Mouse (Mus musculus) kidney, postnatal 36 days (tissue): ENCODE measurements around the gene Ifit3.
"Not testable (repeated sequence)": the region's sequence is repeated elsewhere in the genome, so short reads cannot be mapped to it uniquely, and the experiment has no call there.

Experiments used
- DNase-seq, 2 experiments: peaks; one replicate each; pipeline ENCODE4 v3.0.0; 2021 to 2022; ENCODE audit warnings: mixed read lengths in 2 of 2

Ifit3 gene

DNA sequence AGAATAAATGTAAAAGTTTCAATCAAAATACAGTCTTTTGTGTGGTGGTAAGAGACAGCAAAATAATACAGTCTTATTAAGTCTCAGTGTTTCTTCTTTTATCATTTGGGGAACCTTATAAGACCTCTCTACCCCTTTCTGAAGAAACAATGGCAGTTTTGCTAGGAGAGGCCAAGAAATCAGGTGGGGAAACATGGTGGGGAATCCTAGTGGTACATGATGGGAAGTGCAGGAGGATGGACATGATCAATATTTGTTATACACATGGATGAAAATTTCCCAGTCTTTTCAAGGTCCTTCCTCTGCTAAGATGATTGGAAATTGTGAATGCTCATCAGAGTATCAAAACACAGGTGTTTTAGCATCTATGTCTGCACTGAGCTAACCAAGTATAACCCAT lies 5.6 kb downstream of the Ifit3 start:
- DNase-seq, result no peak

DNA sequence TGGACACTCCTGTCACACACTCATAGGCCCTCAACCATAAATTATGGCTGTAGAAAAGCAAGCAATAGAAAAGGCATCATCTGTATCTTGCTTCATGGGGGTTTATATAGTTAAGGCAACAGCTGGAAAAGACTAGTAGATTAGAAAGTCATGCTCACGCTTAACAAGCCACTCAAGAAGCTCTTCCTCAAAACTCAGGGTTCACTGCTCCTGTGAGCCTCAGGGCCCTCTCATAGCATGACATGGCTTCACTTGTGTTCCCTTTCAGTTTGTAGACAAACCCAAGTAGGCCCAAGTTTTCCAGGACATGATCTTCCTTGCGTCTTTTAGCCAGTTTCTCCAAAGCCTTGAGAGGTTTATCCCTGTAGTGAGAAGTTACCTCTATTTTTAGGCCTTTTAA lies 10.1 kb downstream of the Ifit3 start:
- no peak for DNase-seq

- not testable (repeated sequence) for DNase-seq
These were observed 11.2 kb downstream of the Ifit3 start for GRCm38 (mm10) chr19:34594523-34594922.

GRCm38 (mm10) chr19:34596811-34597210 lies 13.5 kb downstream of the Ifit3 start:
- no peak for DNase-seq

GRCm38 (mm10) chr19:34598341-34598740 lies 15.0 kb downstream of the Ifit3 start:
- peak; percentile 54 to 70 for DNase-seq

DNA sequence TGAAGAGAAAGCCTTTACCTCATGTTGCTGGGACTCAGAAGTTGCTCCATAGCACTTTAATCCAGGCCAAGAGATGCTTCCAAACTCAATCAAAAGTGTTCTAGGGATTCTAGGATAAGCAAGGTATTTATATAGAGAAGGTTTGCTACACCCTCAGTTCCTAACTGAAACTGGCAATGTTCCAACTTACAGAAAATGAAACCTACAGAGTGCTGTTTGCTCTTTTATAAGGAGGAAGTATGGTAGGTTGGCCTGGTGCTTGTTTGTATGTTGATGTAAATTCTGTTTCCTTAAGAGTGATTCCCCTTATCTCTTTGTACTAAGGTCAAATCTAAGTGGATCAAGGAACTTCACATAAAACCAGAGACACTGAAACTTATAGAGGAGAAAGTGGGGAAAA lies 15.9 kb downstream of the Ifit3 start:
- not testable (repeated sequence) for DNase-seq

GRCm38 (mm10) chr19:34601888-34602287 lies 18.6 kb downstream of the Ifit3 start, which contains the start of gene Ifit1bl1:
Gene Ifit1bl1 (minus strand): TSS chr19:34601956.
- not testable (repeated sequence) for DNase-seq

DNA sequence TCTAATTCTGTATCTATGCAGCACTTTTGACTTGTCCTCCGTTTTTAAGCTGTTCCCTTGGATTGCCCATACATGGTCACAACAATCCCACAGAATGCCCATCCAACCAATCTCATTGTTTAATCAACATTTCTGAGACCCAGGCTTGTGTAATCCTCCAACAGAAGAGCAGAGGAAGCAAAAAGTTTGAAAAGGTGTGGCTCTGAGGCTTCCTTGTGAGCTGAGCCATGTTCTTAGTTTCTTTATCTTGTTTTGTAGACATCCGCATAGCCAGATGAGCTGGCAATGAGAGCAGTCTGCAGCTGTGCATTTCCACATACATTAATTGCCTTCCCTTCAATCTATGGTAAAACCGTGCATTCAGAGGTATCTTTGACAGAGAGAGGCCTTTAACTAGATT lies 22.1 kb downstream of the Ifit3 start:
- DNase-seq, result no peak

DNA sequence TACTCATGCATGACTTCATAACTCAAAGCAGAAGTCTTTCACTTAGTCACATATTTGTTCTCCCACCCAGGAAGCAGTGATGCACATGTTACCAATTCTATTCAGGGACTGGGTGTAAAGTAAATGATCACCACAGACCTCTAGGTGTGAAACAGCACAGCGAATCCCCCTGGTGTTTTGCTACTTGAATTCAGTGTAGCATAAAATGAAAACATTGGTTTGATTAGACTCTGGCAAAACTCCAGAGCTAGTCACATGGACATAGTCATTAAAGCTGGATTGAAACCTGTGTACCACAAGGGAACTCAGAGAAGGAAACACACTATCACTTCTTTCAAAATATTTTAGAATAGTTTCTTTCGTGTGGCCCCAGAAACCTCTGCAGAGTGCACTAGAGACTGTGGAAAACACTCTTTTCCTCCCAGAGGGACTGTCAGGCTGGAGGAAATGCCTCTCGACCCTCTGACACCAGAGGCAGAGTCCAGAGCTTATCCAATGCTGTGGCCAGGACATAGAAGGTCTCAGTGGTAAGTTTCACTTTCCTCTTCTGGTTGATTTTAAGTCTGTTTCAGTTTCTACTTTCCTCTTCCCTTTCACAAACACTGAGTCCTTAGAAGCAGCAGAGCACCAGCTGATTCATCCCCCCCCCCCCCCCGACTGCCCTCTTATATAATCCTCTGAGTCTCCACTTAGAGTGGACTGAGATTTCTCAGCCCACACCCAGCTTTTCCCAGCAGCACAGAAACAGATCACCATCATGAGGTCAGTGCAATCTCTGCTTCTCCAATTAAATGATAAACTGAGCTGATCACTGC lies 24.1 kb downstream of the Ifit3 start, which contains the start of gene Ifit3b:
Gene Ifit3b, plus strand, starts transcription at position 734 of the 815 bp plus-strand sequence.
- peak; percentile 70 for DNase-seq

DNA sequence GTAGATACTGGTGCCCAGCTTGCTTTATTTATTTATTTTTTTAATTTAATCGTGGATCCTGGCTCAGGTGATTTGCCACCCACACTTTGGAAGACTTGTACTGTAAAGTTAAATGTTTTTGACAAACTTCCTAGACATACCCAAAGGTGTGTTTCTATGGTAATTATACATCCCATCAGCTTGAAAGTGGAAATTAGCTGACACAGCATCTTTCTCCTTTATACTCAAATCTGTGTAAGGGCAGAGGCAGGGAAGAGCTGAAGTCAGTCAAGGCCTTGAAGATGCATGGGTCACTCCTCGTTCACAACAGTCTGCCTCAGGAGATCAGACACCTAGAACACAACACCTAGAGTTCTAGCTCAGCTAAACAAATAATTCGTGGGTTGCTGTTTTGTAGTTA lies 26.8 kb downstream of the Ifit3 start:
- not testable (repeated sequence) for DNase-seq

DNA sequence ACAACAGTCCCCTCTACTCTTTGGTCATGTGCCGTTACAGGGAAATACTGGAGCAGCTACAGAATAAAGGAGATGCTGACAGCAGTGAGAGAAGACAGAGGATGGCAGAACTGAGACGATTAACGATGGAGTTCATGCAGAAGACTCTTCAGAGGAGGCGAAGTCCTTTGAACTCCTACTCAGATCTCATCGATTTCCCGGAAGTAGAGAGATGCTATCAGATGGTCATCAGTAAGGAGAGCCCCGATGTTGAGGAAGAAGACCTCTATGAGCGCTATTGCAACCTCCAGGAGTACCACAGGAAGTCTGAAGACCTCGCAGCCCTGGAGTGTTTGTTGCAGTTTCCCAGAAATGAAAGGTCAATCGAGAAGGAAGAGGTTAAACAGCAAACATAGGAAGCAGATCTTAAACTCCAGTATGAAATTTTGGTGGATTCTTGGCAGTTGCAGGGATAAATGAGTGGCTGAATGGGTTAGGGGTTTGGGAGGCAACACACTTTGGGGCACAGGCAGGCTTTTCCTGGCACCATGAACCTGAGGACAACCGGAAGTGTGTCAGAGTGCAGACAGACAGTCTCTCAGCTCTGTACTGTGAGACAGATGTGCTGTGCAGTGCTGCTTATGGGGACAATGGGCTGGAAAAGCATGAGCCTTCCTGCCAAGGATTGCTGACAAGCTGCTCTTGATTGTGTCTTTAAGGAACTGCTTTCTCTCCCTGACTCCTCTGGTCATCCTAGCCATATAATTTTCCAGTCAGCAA lies 29.1 kb downstream of the Ifit3 start:
- DNase-seq, result not testable (repeated sequence)

DNA sequence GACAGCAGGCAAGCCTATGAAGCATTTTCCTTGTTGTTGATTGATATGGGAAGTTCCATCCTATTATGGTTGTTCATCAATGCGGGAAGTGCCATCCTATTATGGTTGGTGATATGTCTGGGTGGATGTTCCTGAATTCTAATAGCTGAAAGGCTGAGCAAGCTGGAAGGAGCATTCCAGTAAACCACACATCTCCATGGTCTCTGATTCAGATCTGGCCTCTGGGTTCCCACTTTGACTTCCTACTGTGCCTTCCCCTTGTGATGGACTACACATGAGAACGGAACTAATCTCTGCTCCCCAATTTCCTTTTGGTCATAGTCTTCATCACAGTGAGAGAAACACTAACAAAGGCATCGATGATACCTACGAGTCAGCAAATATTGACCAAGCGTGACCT lies 37.5 kb downstream of the Ifit3 start:
- no peak for DNase-seq

DNA sequence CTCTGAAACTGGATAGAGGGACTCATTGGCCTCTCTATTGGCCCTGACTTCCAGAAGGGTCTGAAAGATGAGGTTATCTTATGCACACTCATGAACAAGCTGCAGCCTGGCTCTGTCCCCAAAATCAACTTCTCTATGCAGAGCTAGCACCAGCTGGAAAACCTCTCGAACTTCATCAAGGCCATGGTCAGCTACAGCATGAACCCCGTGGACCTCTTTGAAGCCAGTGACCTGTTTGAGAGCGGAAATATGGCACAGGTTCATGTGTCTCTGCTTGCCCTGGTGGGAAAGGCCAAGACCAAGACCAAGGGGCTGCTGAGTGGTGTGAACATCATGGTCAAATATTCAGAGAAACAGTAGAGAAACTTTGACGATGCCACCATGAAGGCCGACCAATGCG lies 40.5 kb downstream of the Ifit3 start:
- no peak for DNase-seq

DNA sequence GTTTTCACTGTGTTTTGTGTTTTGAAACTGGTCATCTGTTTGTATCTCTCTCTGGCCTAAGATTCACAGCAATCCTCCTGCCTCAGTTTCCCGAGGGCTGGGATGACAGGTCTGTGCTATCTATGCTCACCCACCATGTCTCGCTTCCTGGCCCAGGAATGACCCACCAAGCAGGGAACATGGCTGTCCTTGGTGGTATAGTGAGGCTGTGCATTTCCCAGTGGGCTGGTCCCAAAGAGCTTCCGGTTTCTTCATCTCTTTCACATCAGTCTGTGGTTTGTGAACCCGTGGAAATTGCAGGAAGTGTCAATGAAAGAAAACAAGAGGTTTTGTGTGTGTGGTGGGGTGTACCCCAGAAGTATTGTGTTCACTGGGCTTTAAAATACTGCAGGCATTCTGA lies 41.3 kb downstream of the Ifit3 start:
- no peak for DNase-seq

DNA sequence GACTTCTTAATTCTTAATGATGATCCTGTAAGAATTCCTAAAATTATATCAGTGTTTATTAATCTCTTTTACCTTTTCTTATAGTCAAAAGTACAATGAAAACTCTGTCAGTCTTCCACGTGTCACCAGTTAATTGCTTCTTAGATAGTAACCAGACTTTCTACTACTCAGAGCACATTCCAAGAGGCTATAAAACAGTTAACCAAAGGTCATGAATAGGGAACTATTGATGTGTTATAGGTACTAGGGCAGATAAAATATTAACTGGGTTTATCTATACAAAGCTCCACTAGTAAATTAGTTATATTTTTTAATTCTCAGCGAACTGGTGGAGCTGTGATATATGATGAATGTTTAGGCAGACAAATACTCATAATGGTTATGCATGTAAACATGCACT lies 44.2 kb downstream of the Ifit3 start:
- DNase-seq, result no peak

- DNase-seq, result no peak
These were observed 48.2 kb downstream of the Ifit3 start for GRCm38 (mm10) chr19:34631487-34631886.

DNA sequence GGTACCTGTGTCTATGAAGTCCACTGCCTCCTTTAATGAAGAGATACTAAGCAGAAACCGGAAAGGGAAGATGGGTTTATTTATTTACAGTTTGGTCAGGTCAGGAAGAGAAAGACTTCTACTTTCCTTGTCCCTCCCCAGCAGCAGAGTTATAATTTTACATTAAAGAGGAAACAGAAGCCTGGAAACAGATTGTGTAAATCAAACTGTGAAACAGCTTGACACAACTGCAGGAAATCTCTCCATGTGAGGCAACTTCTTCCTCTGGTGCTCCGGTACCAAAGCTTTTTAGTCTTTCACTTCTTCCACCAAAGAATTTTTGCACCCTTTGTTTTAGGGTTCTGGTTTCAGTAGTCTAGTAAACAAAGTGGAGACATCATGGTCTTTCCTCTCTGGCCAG lies 50.2 kb downstream of the Ifit3 start:
- DNase-seq, result no peak

DNA sequence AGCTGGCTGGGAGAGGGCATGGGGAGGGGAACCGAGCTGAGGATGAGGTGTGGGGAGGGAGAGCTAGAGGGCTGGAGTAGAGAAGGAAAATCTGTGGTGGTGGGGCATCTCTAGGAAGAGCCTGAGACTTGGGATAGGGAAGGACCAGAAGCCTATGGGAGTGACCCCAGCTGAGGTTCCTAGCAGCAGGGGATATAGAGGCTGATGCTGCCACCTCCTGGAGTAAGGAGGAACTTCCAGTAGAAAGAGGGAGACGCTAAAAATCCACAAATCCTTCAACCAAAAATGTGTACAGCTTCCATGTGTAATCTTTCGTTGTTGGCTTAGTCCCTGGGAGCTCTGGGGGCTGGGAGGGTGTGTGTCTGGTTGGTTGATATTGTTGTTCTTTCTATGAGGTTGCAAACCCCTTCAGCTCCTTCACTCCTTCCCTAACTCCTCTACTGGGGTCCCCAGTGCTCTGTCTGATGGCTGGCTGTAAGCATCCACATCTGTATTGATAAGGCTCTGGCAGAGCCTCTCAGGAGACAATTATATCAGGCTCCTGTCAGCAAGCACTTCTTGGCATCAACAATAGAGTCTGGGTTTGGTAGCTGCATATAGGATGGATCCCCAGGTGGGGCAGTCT lies 53.7 kb downstream of the Ifit3 start:
- peak; percentile 61 to 79 for DNase-seq
